Mouse (Mus musculus) forebrain, embryonic 10.5 days (tissue): Measurements from ENCODE around the gene 3830417A13Rik. TPM values are rescaled to one million over a fixed set of nuclear protein-coding genes. Genes with fewer than 3 reads are reported as not detected.

Experiments
- DNase-seq: peaks from one replicate; pipeline ENCODE4 v3.0.0-alpha.2; 2017; ENCODE audit warnings: low spot score; ENCODE audit errors: extremely low spot score
- H3K27ac ChIP-seq: fragments of 300-500 bp; sonication (generic); 2 replicates; pipeline ENCODE4 v1.5.1; 2016; ENCODE audit warnings: mild to moderate bottlenecking
- H3K27me3 ChIP-seq: fragments of 300-500 bp; sonication (generic); 2 replicates; pipeline ENCODE4 v1.6.1; 2016; ENCODE audit warnings: mild to moderate bottlenecking; ENCODE audit not compliant: poor library complexity, severe bottlenecking
- H3K36me3 ChIP-seq: fragments of 300-500 bp; sonication (generic); replicated peaks from 2 replicates; pipeline ENCODE4 v1.6.1; 2016; ENCODE audit warnings: mild to moderate bottlenecking, moderate library complexity
- H3K4me1 ChIP-seq: fragments of 300-500 bp; sonication (generic); 2 replicates; pipeline ENCODE4 v1.6.1; 2016
- H3K4me3 ChIP-seq: fragments of 300-500 bp; sonication (generic); 2 replicates; pipeline ENCODE4 v1.5.1; 2016; ENCODE audit warnings: mild to moderate bottlenecking, moderate library complexity
- H3K9me3 ChIP-seq: fragments of 300-500 bp; sonication (generic); 2 replicates; pipeline ENCODE4 v1.6.1; 2016; ENCODE audit warnings: mild to moderate bottlenecking, moderate library complexity
- WGBS: fragments of 180-500 bp; shearing (Covaris S2); methylation state at CpG from one replicate; pipeline ENCODE4 v1.1.7; 2016; 5-methylcytosine and 5-hydroxymethylcytosine counted together
- polyA plus RNA-seq: library from polyadenylated mRNA; unstranded; fragments of >200 nt; fragmentation: Nextera tagmentation; extraction: Ambion mirVana; gene quantifications from 2 replicates; pipeline ENCODE4 v1.2.1, GENCODE M21; 2016

The 3830417A13Rik gene
- 0.25 TPM in 2 replicates for polyA plus RNA-seq

DNA sequence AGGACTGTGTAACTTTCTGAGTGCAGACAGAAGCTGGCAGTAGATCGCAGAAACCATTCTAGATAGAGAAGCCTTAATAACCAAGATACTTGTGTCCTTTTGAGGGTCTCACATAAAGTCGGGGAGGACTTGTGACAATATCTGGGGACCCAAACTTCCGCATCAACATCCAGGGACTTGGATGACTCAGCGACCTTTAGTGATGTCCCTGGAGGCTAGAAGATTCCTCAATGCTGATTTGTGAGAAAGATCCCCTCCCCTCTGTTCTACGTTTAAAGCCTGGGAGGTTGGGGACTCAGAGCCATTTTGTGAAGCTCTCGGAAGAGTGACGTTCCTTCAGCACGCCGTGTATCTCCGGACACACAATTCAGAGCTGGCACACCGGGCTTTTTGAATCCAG, at the start of gene 3830417A13Rik:
Gene 3830417A13Rik, plus strand, starts transcription at position 301 of the 400 bp plus-strand sequence.
- Histone ChIP-seq H3K27ac (no peak within 1 kb of the TSS), H3K4me1 (no peaks in the 10 kb centered on the region), H3K9me3 (no peaks in the 10 kb centered on the region), H3K36me3 (no peaks in the 10 kb centered on the region), H3K27me3 (no peaks in the 10 kb centered on the region), H3K4me3 (no peak within 1 kb of the TSS)
- no peak for DNase-seq
- WGBS, result 88% methylated on average over 11 of the region's 11 CpGs

GRCm38 (mm10) chrX:64152098-64152497, 21.2 kb upstream of the 3830417A13Rik start, which contains the start of gene Gm6760:
Gm6760 (minus strand) TSS chrX:64152198.
- H3K4me3 ChIP-seq, result no peak within 1 kb of the TSS
- no peaks in the 10 kb centered on the region for H3K27me3 ChIP-seq
- no peak for DNase-seq
- 74% methylated on average over 2 of the region's 2 CpGs for WGBS
- H3K36me3 ChIP-seq, result no peaks in the 10 kb centered on the region
- no peak within 1 kb of the TSS for H3K27ac ChIP-seq
- H3K9me3 ChIP-seq, result no peaks in the 10 kb centered on the region
- no peaks in the 10 kb centered on the region for H3K4me1 ChIP-seq

DNA sequence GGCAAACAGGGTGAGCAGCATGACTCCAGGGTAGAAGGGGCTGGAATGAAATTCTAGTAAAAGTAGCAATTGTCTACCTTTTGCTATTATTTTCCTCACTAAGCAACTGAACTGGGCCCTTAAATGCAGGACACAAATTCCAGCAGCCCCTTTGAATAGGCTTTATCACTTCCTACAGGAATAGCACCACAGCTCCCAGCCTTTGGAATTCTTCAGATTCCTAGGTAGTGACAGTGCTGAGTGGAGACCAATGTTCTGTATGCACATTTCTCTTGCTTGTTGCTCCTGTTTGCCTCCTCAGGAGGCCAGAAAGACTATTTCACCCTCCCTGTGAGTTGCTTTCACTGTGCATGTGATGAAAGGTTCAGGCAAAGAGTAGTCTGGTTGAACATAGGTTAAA, 7.9 kb downstream of the 3830417A13Rik start:
- Histone ChIP-seq H3K27me3 (no peaks in the 10 kb centered on the region), H3K9me3 (no peaks in the 10 kb centered on the region), H3K4me3 (no peak overlapping the region), H3K4me1 (no peaks in the 10 kb centered on the region), H3K36me3 (no peaks in the 10 kb centered on the region), H3K27ac (no peak overlapping the region)
- no peak for DNase-seq

Other genes with a start within 250 kb of the 3830417A13Rik start
- gene Gm6760, start 21.4 kb upstream of the 3830417A13Rik start, polyA plus RNA-seq, result not detected in 2 replicates
- gene Slitrk4, start 103.4 kb downstream of the 3830417A13Rik start, polyA plus RNA-seq, result 2.8 and 3.5 TPM in 2 replicates